Mouse (Mus musculus): ENCODE results near the gene Arhgef38.
A peak's percentile ranks its signal among the peaks of the same experiment; 100 is the strongest.

Arhgef38 gene

GRCm38 (mm10) chr3:133092274-133092853 lies 142.4 kb downstream of the Arhgef38 start:
- no peak for DNase-seq (ENCODE audit: low read depth, low spot score)

- DNase-seq (ENCODE audit: low read depth, low spot score) = peak; percentile 96
Observed at GRCm38 (mm10) chr3:133091664-133092273, 143.0 kb downstream of the Arhgef38 start, which contains the start of the genes Ints12 and Gstcd. TSS of gene Ints12 (plus strand) at chr3:133091840. TSS of gene Gstcd (minus strand) at chr3:133092033.

- peak; percentile 78 for DNase-seq (ENCODE audit: low read depth, low spot score)
Observed at GRCm38 (mm10) chr3:133091121-133091663, 143.6 kb downstream of the Arhgef38 start.

DNA sequence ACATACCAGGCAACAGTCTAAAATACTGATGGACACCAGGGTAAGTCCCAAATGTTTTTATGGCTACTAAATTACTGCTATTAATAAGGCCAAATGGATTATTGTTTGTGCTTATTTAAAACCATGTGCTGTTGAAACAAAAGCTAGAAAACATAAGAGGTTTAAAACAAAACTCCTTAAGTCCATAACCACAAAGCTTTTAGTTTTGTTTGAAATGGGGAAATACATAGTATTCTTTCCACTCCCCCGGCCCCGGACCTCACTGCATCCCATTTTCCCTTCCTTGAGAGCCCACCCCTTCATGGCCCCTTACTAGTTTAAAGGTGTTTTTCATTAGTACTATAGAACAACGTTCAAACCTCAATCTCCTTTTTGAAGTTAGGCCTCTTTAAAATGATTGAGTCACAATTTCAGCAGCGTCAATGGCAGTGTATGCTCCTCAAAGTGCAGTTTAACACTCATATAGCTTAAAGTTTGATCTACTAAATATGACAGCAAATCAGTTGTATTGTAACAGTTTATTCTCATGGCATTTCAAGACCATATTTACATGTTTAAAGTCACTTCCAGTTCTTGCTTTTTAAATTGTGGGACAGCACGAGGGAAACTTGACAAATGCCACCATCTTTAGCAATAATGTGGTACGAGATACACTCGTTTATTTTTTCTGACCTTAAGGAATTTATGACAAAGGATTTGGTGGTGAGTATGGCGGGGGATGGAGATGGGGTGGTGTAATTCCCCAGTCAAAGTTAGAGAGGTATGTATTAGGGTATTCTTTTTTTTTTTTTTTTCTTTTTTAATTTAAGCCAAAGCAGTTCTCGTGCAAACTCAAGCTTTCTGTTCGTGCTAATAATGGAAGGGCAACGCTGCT lies 144.3 kb downstream of the Arhgef38 start:
- no peak for DNase-seq (ENCODE audit: low read depth, low spot score)

DNA sequence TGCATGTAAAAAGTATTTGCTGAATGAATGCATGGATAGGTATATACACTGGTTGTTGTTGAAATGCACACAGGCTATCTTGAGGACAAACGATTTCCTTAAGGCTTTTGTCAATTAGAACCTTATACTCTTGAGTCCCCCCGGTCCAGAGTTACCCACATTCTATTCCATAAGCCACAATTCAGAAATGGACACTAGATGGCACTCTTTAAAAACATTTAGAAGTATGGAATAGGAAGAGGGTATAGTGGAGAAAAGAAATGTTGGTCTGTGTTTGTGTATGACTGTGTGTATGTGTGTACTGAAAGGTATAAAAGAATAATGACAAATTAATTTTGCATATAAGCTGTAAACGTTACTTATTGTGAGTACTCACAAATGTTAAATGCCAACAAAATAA lies 148.9 kb downstream of the Arhgef38 start:
- peak; percentile 49 for DNase-seq (ENCODE audit: low read depth, low spot score)

- no peak for DNase-seq (ENCODE audit: low read depth, low spot score)
Observed at GRCm38 (mm10) chr3:133082736-133083135, 152.0 kb downstream of the Arhgef38 start.

DNA sequence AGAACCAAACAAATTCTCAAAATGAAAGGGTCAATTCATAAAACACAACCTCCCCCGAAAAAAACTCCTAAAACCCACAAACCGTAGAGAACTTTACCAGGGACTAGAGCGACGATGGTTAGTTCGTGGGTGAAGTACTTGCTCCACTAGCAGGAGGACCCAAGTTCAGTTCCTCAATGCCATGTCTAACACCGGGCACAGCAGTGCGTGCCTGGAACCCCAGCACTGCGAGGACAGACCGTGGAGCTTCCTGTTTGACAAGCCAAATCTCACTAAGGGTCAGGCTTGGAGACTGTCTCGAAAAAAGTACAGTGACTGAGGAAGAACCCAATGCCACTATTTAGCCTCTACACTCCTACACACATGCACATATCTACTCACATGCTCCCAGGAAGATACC lies 159.2 kb downstream of the Arhgef38 start:
- no peak for DNase-seq (ENCODE audit: low read depth, low spot score)
